Mouse (Mus musculus): ENCODE measurements around the gene Mfng.

- no peak for TF ChIP-seq POLR2A (IDR thresholded peaks at IDR 0.05; ENCODE audit: low read depth, low read length)
- TF ChIP-seq CTCF (IDR thresholded peaks at IDR 0.05; ENCODE audit: borderline replicate concordance, insufficient read depth, low read length), result no peak
Observed at GRCm38 (mm10) chr15:78763704-78764103, 9.6 kb downstream of the Mfng start.
